Mouse (Mus musculus) testis, adult 10 weeks (tissue): ENCODE data around the gene Vmn1r66. TPM values are rescaled to one million over a fixed set of nuclear protein-coding genes. Genes with fewer than 3 reads are reported as not detected.

ENCODE experiments used
- polyA plus RNA-seq: library from polyadenylated mRNA; stranded (reverse); fragments of 350-450 nt; fragmentation: Illumina TruSeq; extraction: RNeasy Lipid Tissue Mini Kit (QIAGEN cat#74804); gene quantifications from one replicate; pipeline ENCODE4 v1.2.3, GENCODE M21; 2014; ENCODE audit warnings: low read depth, low replicate concordance

The Vmn1r66 gene
- 0.14 TPM for polyA plus RNA-seq

GRCm38 (mm10) chr7:10277906-10278305, at the start of gene Vmn1r66:
Gene Vmn1r66, minus strand, starts transcription at chr7:10278006.

Other genes with a start within 250 kb of the Vmn1r66 start
- gene Vmn2r50, start 224.7 kb downstream of the Vmn1r66 start, polyA plus RNA-seq = not detected
- gene Vmn2r51, start 172.3 kb downstream of the Vmn1r66 start, polyA plus RNA-seq = not detected
- not detected for gene Vmn2r52, start 101.4 kb downstream of the Vmn1r66 start, polyA plus RNA-seq
- not detected for gene Vmn1r67, start 165.3 kb upstream of the Vmn1r66 start, polyA plus RNA-seq
- 5.8 TPM for gene Zik1, start 217.4 kb upstream of the Vmn1r66 start, polyA plus RNA-seq